ENCODE assay signal across 14 mouse cellular contexts in genomic region chr4:132982999-132983398, GRCm38 (mm10). TPM values are rescaled to one million over a fixed set of nuclear protein-coding genes. Genes with fewer than 3 reads are reported as not detected.
DNase-seq lines count a peak whose midpoint lies in the region; ATAC-seq lines count a peak whose summit lies in the region.
"Had no signal": no experiment of that assay in that cellular context is flagged by ENCODE, and none has a peak within 500 bp of the region (broad histone marks: within the 10 kb centered on the region; RNA-seq: fewer than 3 reads in every experiment).

No protein-coding gene starts in this region.

- H3K4me1 ChIP-seq in heart, embryonic 16.5 days (ENCODE audit: control insufficient read depth, insufficient read depth, low read length), result peaks cover 17% of the 10 kb centered on the region; the same call in 1 of the 2 replicates
- peaks cover 16% of the 10 kb centered on the region for H3K4me1 ChIP-seq in neural tube, embryonic 15.5 days
- H3K4me1 ChIP-seq in embryonic facial prominence, embryonic 10.5 days, result peaks cover 53% of the 10 kb centered on the region

- H3K27me3 ChIP-seq in heart, embryonic 16.5 days (ENCODE audit: control insufficient read depth, insufficient read depth, low read length), result no peaks in the 10 kb centered on the region
- no peaks in the 10 kb centered on the region for H3K27me3 ChIP-seq in neural tube, embryonic 15.5 days (replicated peaks)
- H3K27me3 ChIP-seq in embryonic facial prominence, embryonic 10.5 days (replicated peaks; ENCODE audit: low read depth, poor library complexity, severe bottlenecking), result peaks cover 7% of the 10 kb centered on the region; the same call in 1 of the 2 replicates

- H3K9ac ChIP-seq in heart, embryonic 16.5 days (ENCODE audit: low read length), result no peak overlapping the region
- H3K9ac ChIP-seq in neural tube, embryonic 15.5 days (replicated peaks), result no peak overlapping the region

- peak overlapping the region; percentile 44 for H3K27ac ChIP-seq in heart, embryonic 16.5 days (ENCODE audit: low read length)
- H3K27ac ChIP-seq in neural tube, embryonic 15.5 days (replicated peaks), result 0 out of 2 replicates have a peak overlapping the region, but pooled peaks have one; percentile 9
- H3K27ac ChIP-seq in embryonic facial prominence, embryonic 10.5 days (replicated peaks), result peak overlapping the region; percentile 78

- H3K9me3 ChIP-seq in heart, embryonic 16.5 days (replicated peaks; ENCODE audit: control insufficient read depth, low read length), result no peaks in the 10 kb centered on the region
- no peaks in the 10 kb centered on the region for H3K9me3 ChIP-seq in neural tube, embryonic 15.5 days (replicated peaks)
- H3K9me3 ChIP-seq in embryonic facial prominence, embryonic 10.5 days, result no peaks in the 10 kb centered on the region

- no peaks in the 10 kb centered on the region for H3K36me3 ChIP-seq in heart, embryonic 16.5 days (ENCODE audit: control insufficient read depth, insufficient read depth)
- no peaks in the 10 kb centered on the region for H3K36me3 ChIP-seq in neural tube, embryonic 15.5 days
- H3K36me3 ChIP-seq in embryonic facial prominence, embryonic 10.5 days (replicated peaks), result no peaks in the 10 kb centered on the region

- 47% methylated on average over 6 of the region's 6 CpGs for WGBS in heart, embryonic 16.5 days
- 74% methylated on average over 6 of the region's 6 CpGs for WGBS in neural tube, embryonic 15.5 days
- WGBS in embryonic facial prominence, embryonic 10.5 days, result 78% methylated on average over 6 of the region's 6 CpGs

- no peak overlapping the region for H3K4me3 ChIP-seq in heart, embryonic 16.5 days (ENCODE audit: low read length)
- H3K4me3 ChIP-seq in neural tube, embryonic 15.5 days (replicated peaks), result no peak overlapping the region
- no peak overlapping the region for H3K4me3 ChIP-seq in embryonic facial prominence, embryonic 10.5 days
- H3K4me3 ChIP-seq: erythroblast, embryonic 14.5 days had no signal

- 0 out of 2 replicates have a peak, but pooled peaks have one; percentile 53 for ATAC-seq in heart, embryonic 16.5 days (replicated peaks; ENCODE audit: extremely low read depth, insufficient read depth, low FRiP score)
- ATAC-seq in neural tube, embryonic 15.5 days (ENCODE audit: low FRiP score), result no peak
- ATAC-seq in megakaryocyte, adult 5-6 weeks (ENCODE audit: poor library complexity, severe bottlenecking), result peak; percentile 92
- ATAC-seq in frontal cortex, adult (ENCODE audit: low TSS enrichment), result no peak

- no peak overlapping the region for H3K4me2 ChIP-seq in heart, embryonic 16.5 days (ENCODE audit: low read depth, low read length)
- no peak overlapping the region for H3K4me2 ChIP-seq in neural tube, embryonic 15.5 days

- DNase-seq in heart, adult 8-10 months (ENCODE audit: low spot score), result no peak
- no peak for DNase-seq in neural tube, embryonic 10.5 days (ENCODE audit: extremely low spot score, low spot score)
- no peak for DNase-seq in embryonic facial prominence, embryonic 10.5 days (ENCODE audit: low spot score)
- DNase-seq in layer of hippocampus, adult 18-20 months (ENCODE audit: low spot score in 2 of 2), result no peak
- DNase-seq: cerebellum, postnatal 10 days; gastrocnemius, postnatal 36 days; kidney, adult 9 months; layer of hippocampus, postnatal 36 days; lung, postnatal 14 days had no signal

RNA-seq across cellular contexts. Expression of gene Fgr, which starts 9.1 kb away (rescaled TPM):
- polyA plus RNA-seq in heart, embryonic 16.5 days (2015; fragmentation: Nextera tagmentation; extraction: Ambion mirVana), result 0.70 and 1.4 TPM in 2 replicates
- total RNA-seq in heart, adult 8-10 months (2022), result 1 to 10 TPM in 1 of 4 experiments, under 1 TPM in 3; 0.14 to 2.5 (median 0.49) TPM
- 0.23 and 0.91 TPM in 2 replicates for polyA plus RNA-seq in neural tube, embryonic 15.5 days (2015; fragmentation: Nextera tagmentation; extraction: Ambion mirVana)
- 0.16 and 0.21 TPM in 2 replicates for polyA plus RNA-seq in embryonic facial prominence, embryonic 10.5 days (2016; fragmentation: Nextera tagmentation; extraction: Ambion mirVana)
- total RNA-seq in megakaryocyte, adult 5-6 weeks (2015), result 108 and 116 TPM in 2 replicates
- 111 and 112 TPM in 2 replicates for total RNA-seq in megakaryocyte, adult 5-6 weeks (2017)
- total RNA-seq in layer of hippocampus, adult 18-20 months (2021), result under 1 TPM; 0.13 to 0.35 TPM

RNA-seq across cellular contexts. Expression of gene Ahdc1, which starts 28.1 kb away (rescaled TPM):
- polyA plus RNA-seq in heart, embryonic 16.5 days (2015; fragmentation: Nextera tagmentation; extraction: Ambion mirVana), result 7.1 and 7.2 TPM in 2 replicates
- total RNA-seq in heart, adult 8-10 months (2022), result 10 to 100 TPM; 37.5 to 52.5 (median 45.0) TPM
- polyA plus RNA-seq in neural tube, embryonic 15.5 days (2015; fragmentation: Nextera tagmentation; extraction: Ambion mirVana), result 11.0 TPM in 2 replicates
- polyA plus RNA-seq in embryonic facial prominence, embryonic 10.5 days (2016; fragmentation: Nextera tagmentation; extraction: Ambion mirVana), result 11.5 and 11.6 TPM in 2 replicates
- total RNA-seq in megakaryocyte, adult 5-6 weeks (2015), result 3.0 and 4.4 TPM in 2 replicates
- 0.77 and 3.6 TPM in 2 replicates for total RNA-seq in megakaryocyte, adult 5-6 weeks (2017)
- total RNA-seq in layer of hippocampus, adult 18-20 months (2021), result 100 to 1,000 TPM; 114 to 116 TPM

Comparison
In these comparisons a context has a peak if more than half of its experiments do, and no peak if none do; other contexts are left out.
1. ATAC-seq: peak in heart, embryonic 16.5 days (single experiment) and megakaryocyte, adult 5-6 weeks (single experiment); none in neural tube, embryonic 15.5 days (single experiment) and frontal cortex, adult (single experiment).
2. H3K27ac ChIP-seq: peak in every context shown above with its lines; median percentile 78 in embryonic facial prominence, embryonic 10.5 days; 44 in heart, embryonic 16.5 days; 9 in neural tube, embryonic 15.5 days.
3. RNA of gene Fgr, which starts 9.1 kb away (total RNA-seq): 108 to 116 TPM in megakaryocyte, adult 5-6 weeks; 0.14 to 2.5 TPM in heart, adult 8-10 months and 0.13 to 0.35 TPM in layer of hippocampus, adult 18-20 months; every median in the first group is over 10 times any median in the second.
4. RNA of gene Ahdc1, which starts 28.1 kb away (total RNA-seq): 114 to 116 TPM in layer of hippocampus, adult 18-20 months and 37.5 to 52.5 TPM in heart, adult 8-10 months; 0.77 to 4.4 TPM in megakaryocyte, adult 5-6 weeks; every median in the first group is over 4 times any median in the second.